Mouse (Mus musculus): ENCODE measurements around the gene Syce2. TPM values are rescaled to one million over a fixed set of nuclear protein-coding genes. Genes with fewer than 3 reads are reported as not detected.
A peak's percentile ranks its signal among the peaks of the same experiment; 100 is the strongest.

Gene Syce2
- total and polyA plus RNA-seq, 3 experiments: 0.54 TPM; not detected in 2

DNA sequence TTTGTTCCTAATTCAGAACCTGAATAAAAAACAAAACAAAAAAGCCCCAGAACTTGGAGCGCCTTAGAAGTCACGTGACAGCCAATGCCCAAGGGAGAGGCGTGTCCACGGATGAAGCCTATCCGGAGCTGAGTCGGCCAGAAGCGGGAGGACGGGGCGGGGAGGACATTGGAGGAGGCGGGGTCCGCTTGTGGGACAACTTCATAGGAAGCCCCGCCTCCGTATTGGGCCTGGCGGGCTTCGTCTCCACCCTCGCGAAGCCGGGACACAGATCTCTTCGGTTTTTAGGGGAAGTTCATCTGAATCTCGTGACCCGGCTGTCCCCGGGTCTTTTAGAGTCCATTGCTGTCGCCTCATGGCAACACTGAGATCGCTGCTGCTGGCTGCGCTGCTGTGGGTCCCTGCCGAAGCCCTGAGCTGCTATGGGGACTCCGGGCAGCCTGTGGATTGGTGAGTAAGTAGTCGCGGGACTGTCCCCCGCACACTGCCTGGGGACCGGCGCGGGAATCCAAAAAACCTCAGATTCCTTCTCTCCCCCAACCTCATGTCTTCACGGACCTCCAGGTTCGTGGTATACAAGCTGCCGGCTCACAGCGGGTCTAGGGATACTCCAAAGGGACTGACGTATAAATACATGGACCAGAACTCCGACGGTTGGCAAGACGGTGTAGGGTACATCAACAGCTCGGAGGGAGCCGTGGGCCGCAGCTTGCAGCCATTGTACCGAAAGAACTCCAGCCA, 36.7 kb downstream of the Syce2 start, which contains the start of gene Dnase2a:
Dnase2a (plus strand) TSS at position 140 of the 741 bp plus-strand sequence.
- H3K27ac ChIP-seq (ENCODE audit: insufficient read depth, low read depth): no peak within 1 kb of the TSS
- H3K9me3 ChIP-seq (replicated peaks; ENCODE audit: low read length): peaks cover 12% of the 10 kb centered on the region
- DNase-seq (ENCODE audit: extremely low read depth): peak; percentile 99
- peak within 1 kb of the TSS; percentile 72 for H3K9ac ChIP-seq (ENCODE audit: insufficient read depth, low read depth)
- H3K4me1 ChIP-seq (ENCODE audit: control insufficient read depth in 1 of 2, insufficient read depth in 2 of 2): peaks cover 8 to 17% of the 10 kb centered on the region in 2 experiments
- in situ Hi-C loops (cut with MboI; ENCODE audit: low pct_ligation_motif_present, low pct_unique_long_range_greater_than_20kb, low sequenced_read_pairs) (no loop called here), dilution Hi-C loops (cut with MboI; ENCODE audit: extremely low pct_ligation_motif_present, extremely low pct_unique_long_range_greater_than_20kb, low sequenced_read_pairs) (no loop called here)
- no peaks in the 10 kb centered on the region for H3K79me2 ChIP-seq (replicated peaks; ENCODE audit: control insufficient read depth, extremely low read depth, insufficient read depth, poor library complexity, severe bottlenecking)
- H3K4me3 ChIP-seq (replicated peaks in 1 of 3; ENCODE audit: low read depth in 2 of 3, low read length in 2 of 3, poor library complexity in 1 of 3): peak within 1 kb of the TSS; percentile 63 to 68 (median 64)
- TF ChIP-seq MAZ (IDR thresholded peaks at IDR 0.05; ENCODE audit: low read depth, low read length): no peak; the same call in 1 of the 2 replicates
- peak; percentile 50; the same call in 1 of the 2 replicates for TF ChIP-seq ELF1 (IDR thresholded peaks at IDR 0.05; ENCODE audit: low read depth, low read length)
- TF ChIP-seq MYC (IDR thresholded peaks at IDR 0.05; ENCODE audit: low read depth, low read length): no peak
- TF ChIP-seq SMC3 (IDR thresholded peaks at IDR 0.05; ENCODE audit: low read depth, low read length): no peak
- TF ChIP-seq UBTF (IDR thresholded peaks at IDR 0.05; ENCODE audit: low read depth, low read length): no peak
- TF ChIP-seq ZC3H11A (IDR thresholded peaks at IDR 0.05; ENCODE audit: low read depth, low read length): no peak
- TF ChIP-seq MXI1 (IDR thresholded peaks at IDR 0.05; ENCODE audit: low read depth, low read length): peak; percentile 74
- TF ChIP-seq RCOR1 (conservative IDR thresholded peaks at IDR 0.05; ENCODE audit: low read depth, low read length): no peak
- TF ChIP-seq MAFK (IDR thresholded peaks at IDR 0.05; ENCODE audit: insufficient replicate concordance, low read length): no peak
- TF ChIP-seq POLR2AphosphoS2 (IDR thresholded peaks at IDR 0.05; ENCODE audit: low read depth, low read length): no peak
- TF ChIP-seq PAX5 (IDR thresholded peaks at IDR 0.05; ENCODE audit: low read length): no peak
- TF ChIP-seq KAT2A (IDR thresholded peaks at IDR 0.05; ENCODE audit: insufficient replicate concordance, low read length): 0 out of 2 replicates have a peak, but pooled peaks have one; percentile 10
- peak; percentile 65; the same call in 1 of the 2 replicates for TF ChIP-seq E2F4 (IDR thresholded peaks at IDR 0.05; ENCODE audit: insufficient replicate concordance, low read depth, low read length)
- TF ChIP-seq NRF1 (IDR thresholded peaks at IDR 0.05; ENCODE audit: low read depth, low read length): no peak
- TF ChIP-seq IRF4 (IDR thresholded peaks at IDR 0.05; ENCODE audit: low read depth, low read length): peak; percentile 42; the same call in 1 of the 2 replicates
- TF ChIP-seq TCF12 (IDR thresholded peaks at IDR 0.05; ENCODE audit: low read depth, low read length): peak; percentile 13; the same call in 1 of the 2 replicates
- TF ChIP-seq CHD1 (IDR thresholded peaks at IDR 0.05; ENCODE audit: low read depth, low read length): no peak
- TF ChIP-seq MEF2A (IDR thresholded peaks at IDR 0.05; ENCODE audit: borderline replicate concordance, low read depth, low read length): no peak
- TF ChIP-seq JUN (IDR thresholded peaks at IDR 0.05; ENCODE audit: insufficient read depth, low read depth, low read length): no peak
- TF ChIP-seq ZKSCAN1 (IDR thresholded peaks at IDR 0.05; ENCODE audit: borderline replicate concordance, low read depth, low read length): no peak
- 0 out of 2 replicates have a peak, but pooled peaks have one; percentile 62 for TF ChIP-seq SIN3A (IDR thresholded peaks at IDR 0.05; ENCODE audit: low read length)
- TF ChIP-seq BHLHE40 (IDR thresholded peaks at IDR 0.05; ENCODE audit: low read depth, low read length): peak; percentile 90
- TF ChIP-seq USF1 (IDR thresholded peaks at IDR 0.05; ENCODE audit: low read depth, low read length): peak; percentile 97
- peak; percentile 87 for TF ChIP-seq MAX (IDR thresholded peaks at IDR 0.05; ENCODE audit: low read length)
- TF ChIP-seq EP300 (IDR thresholded peaks at IDR 0.05; ENCODE audit: low read length): no peak
- no peak for TF ChIP-seq CHD2 (IDR thresholded peaks at IDR 0.05; ENCODE audit: low read length)
- TF ChIP-seq USF2 (conservative IDR thresholded peaks at IDR 0.05; ENCODE audit: low read depth, low read length): peak; percentile 97
- peak; percentile 4; the same call in 1 of the 2 replicates for TF ChIP-seq HCFC1 (IDR thresholded peaks at IDR 0.05; ENCODE audit: low read depth, low read length)
- TF ChIP-seq ETS1 (conservative IDR thresholded peaks at IDR 0.05; ENCODE audit: low read depth, low read length): no peak
- TF ChIP-seq ZNF384 (IDR thresholded peaks at IDR 0.05; ENCODE audit: low read depth, low read length): no peak
- peak; percentile 81 for TF ChIP-seq POLR2A (IDR thresholded peaks at IDR 0.05; ENCODE audit: low read depth, low read length)
- TF ChIP-seq RAD21 (IDR thresholded peaks at IDR 0.05; ENCODE audit: low read depth, low read length): no peak
- TF ChIP-seq JUND (conservative IDR thresholded peaks at IDR 0.05; ENCODE audit: low read depth, low read length): no peak
- 0 out of 2 replicates have a peak, but pooled peaks have one; percentile 49 for TF ChIP-seq TBP (conservative IDR thresholded peaks at IDR 0.05; ENCODE audit: low read depth, low read length)
- peak; percentile 37; the same call in 1 of the 2 replicates for TF ChIP-seq ZMIZ1 (IDR thresholded peaks at IDR 0.05; ENCODE audit: low read depth, low read length)
- TF ChIP-seq NELFE (IDR thresholded peaks at IDR 0.05; ENCODE audit: low read depth, low read length): peak; percentile 75
- H3K4me2 ChIP-seq (ENCODE audit: insufficient read depth, low read depth, poor library complexity, severe bottlenecking): peak within 1 kb of the TSS; percentile 79
- H3K36me3 ChIP-seq (replicated peaks in 1 of 2; ENCODE audit: control insufficient read depth in 1 of 2, insufficient read depth in 1 of 2, low read length in 1 of 2): peaks cover 12 to 40% of the 10 kb centered on the region in 2 experiments
- H3K27me3 ChIP-seq (replicated peaks): peaks cover 10% of the 10 kb centered on the region

Measured in CH12.LX (cell line).